Mouse (Mus musculus): ENCODE results near the gene Tlk2.

DNA sequence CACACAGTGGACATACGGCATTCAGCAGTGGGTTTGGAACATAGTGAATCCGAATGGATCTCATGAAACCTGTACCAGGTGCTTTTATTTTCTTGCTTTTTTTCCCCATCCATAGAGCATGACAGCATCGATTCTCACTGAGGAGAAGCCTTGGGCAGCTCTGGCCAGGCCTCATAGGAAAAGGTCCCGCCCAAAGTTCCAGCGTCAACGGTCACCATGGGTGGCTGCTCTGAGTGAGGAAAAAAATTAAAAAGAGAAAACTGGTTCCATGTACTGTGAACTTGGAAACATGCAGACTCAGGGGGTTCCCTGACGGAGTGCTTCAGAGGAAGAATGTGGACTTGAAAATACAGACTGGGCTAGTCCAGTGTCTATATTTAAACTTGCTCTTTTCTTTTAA is 102.7 kb downstream of the Tlk2 start:
- no peak for TF ChIP-seq POLR2A (IDR thresholded peaks at IDR 0.05; ENCODE audit: insufficient read depth, low read length)
- TF ChIP-seq CTCF (IDR thresholded peaks at IDR 0.05; ENCODE audit: low read depth, low read length), result no peak

Data from ES-Bruce4 (cell line).